Mouse (Mus musculus) spleen, postnatal 10 days (tissue): ENCODE measurements around the gene Retreg3.

Experiments used
- DNase-seq, 2 experiments: peaks; one replicate each; pipeline ENCODE4 v3.0.0; 2021 to 2022; ENCODE audit warnings: low spot score in 2 of 2

Gene Retreg3

GRCm38 (mm10) chr11:101052751-101053473, 66.8 kb downstream of the Retreg3 start:
- peak in 1 of 2 experiments; percentile 33 for DNase-seq

DNA sequence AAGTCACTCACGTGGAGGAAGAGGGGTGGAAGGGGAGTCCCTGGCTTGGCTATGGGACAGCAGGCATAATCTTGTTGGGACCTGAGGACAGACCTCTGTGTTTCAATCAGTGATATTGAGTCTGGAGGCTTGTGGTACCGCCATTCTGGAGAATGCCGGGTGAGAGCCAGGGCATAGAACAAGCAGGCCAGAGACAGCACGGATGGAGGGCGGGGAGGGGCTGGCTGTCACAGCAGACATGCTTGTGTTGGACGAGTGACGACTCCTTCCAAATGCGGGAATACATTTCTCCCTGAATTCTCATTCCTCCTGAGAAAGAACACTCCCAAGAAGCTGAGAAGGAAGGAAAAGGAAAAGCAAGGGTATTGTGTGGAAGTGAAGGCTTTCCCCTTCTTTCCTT, 68.1 kb downstream of the Retreg3 start:
- DNase-seq = no peak

GRCm38 (mm10) chr11:101051051-101051493, 68.6 kb downstream of the Retreg3 start:
- no peak for DNase-seq

- no peak for DNase-seq
Observed at GRCm38 (mm10) chr11:101050359-101050758, 69.3 kb downstream of the Retreg3 start.

DNA sequence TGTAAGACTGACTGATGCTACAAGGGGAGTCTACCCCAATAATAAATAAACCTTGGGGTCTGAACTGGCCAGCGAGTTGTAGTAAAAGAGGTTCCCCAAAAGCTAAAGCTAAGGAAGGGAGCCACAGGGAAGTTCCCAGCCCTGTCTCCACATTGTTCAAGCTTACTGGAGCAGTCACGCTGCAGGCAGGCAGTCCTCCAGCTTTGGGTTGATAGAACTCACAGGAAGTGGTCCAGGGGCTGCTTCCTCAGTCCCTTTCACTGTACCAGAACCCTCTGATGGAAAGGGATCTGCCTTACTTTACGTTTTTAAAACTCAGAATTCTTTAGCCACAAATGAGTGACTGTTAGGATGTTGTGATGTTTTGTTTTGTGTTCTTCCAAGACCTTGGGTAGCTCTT, 72.2 kb downstream of the Retreg3 start:
- DNase-seq = no peak

DNA sequence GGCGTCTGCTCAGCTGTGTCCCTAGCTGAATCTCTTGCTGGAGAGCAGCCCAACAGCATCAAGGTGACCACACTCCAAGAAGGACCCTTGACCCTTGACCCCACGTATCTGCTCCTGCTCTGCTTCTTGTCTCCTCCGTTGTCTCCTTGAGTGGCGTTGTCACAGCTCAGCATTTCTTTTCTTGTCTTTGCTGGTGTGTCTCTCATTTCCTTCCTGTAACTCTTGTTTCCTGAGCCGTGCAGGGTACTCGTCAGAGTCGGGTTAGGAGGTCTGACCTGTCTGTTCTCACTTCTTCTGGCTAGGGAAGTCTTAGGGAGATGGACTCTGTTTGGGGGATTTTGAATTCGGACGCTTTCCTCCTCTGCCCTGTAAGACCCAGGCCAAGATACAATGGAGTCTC, 73.3 kb downstream of the Retreg3 start:
- no peak for DNase-seq
